Mouse (Mus musculus): Measurements from ENCODE around the gene Lmnb2.

DNA sequence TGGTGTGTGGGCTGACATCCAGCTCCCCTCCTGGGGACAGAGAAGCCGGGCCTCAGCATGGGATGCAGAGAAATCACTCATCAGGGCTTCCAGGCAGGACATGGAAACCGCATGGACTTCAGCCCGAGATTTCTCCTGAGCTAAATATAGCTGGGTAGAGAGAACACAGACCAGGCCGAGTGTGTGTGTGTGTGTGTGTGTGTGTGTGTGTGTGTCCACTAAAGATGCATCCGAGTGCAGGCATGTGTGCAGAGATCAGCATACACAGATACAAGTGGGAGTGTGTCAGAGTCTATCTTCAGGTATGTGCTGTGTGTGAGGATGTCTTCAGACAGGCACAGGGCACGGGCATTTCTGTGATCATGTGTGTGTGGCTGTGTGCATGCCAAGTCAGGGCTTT, 36.8 kb upstream of the Lmnb2 start:
- TF ChIP-seq CTCF (IDR thresholded peaks at IDR 0.05; ENCODE audit: low read depth): no peak
- TF ChIP-seq EP300 (IDR thresholded peaks at IDR 0.05; ENCODE audit: low read depth): no peak

Measured in liver, embryonic 14.5 days (tissue).